Mouse (Mus musculus): ENCODE data around the gene Ugp2. TPM values are rescaled to one million over a fixed set of nuclear protein-coding genes. Genes with fewer than 3 reads are reported as not detected.

Ugp2 gene
- 73.4 and 76.6 TPM in 2 replicates for polyA plus RNA-seq (2015; fragmentation: Nextera tagmentation; extraction: Ambion mirVana)

DNA sequence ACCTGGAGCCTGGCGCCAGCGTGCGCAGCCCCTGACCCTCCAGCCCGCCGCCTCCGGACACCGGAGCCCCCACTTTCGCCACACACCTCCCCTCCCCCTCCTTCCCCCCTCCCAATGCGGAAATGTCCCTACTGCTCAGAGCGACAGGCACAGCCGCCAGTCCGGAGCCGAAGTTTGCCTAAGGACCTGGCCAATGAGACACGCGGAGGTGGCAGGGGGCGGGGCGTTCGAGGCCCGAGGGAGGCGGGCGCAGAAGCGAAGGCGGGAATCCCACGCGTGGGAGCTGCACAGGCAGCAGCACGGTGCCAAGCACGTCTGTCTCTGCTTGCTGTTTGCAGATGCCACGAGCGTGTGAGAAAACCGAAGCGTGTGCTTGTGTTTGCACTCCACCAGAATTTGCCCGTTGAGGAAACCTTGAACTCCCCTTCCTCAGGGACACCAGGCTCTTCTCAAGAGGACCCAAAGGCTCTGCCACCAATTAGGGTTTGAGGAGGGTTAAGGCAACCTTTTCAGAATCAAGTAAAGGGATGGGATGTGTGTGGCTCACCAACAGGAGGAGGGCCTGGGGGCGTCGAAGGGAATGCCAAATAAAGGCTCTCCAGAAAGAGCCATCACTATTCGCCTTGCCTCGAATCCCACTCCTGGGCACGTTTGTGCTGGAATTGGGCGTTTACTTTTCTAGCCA, at the start of gene Ugp2:
Ugp2 (minus strand) TSS at position 80 of the 685 bp plus-strand sequence.
- peak within 1 kb of the TSS; percentile 70 for H3K9ac ChIP-seq (replicated peaks)
- H3K9me3 ChIP-seq (replicated peaks): no peaks in the 10 kb centered on the region
- H3K4me1 ChIP-seq: peaks cover 26% of the 10 kb centered on the region
- peak within 1 kb of the TSS; percentile 88 for H3K27ac ChIP-seq (replicated peaks)
- peak; percentile 99 for ATAC-seq (ENCODE audit: low FRiP score)
- H3K4me3 ChIP-seq (replicated peaks): peak within 1 kb of the TSS; percentile 64
- no peaks in the 10 kb centered on the region for H3K36me3 ChIP-seq
- no peaks in the 10 kb centered on the region for H3K27me3 ChIP-seq (replicated peaks)
- H3K4me2 ChIP-seq: peak within 1 kb of the TSS; percentile 78
- 6% methylated on average over 38 of the region's 38 CpGs for WGBS

DNA sequence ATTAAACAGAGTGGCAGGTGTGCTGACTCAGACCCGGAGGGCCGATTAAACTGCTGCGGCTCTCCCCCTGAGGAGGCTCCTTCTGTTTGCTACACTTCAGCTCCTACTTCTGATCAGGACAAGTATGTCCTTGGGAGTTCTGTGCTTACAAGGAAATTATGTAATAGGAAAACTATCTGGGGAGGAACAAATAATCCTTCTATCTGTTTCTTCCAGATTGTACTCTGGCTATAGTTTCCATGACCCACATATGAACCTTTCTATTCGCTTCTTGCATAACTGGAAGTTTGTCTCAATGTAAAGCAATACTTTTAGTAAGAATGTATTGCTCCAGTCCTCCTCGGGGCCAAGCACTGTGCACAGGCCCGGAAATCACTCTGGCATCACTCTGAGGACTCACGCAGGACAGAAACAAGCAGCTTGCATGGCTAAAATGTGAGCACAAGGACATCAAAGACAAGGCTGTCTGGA, 43.9 kb upstream of the Ugp2 start:
- Histone ChIP-seq H3K27me3 (replicated peaks) (no peaks in the 10 kb centered on the region), H3K4me1 (no peaks in the 10 kb centered on the region), H3K4me2 (no peak overlapping the region), H3K9ac (replicated peaks) (no peak overlapping the region), H3K4me3 (replicated peaks) (no peak overlapping the region), H3K9me3 (replicated peaks) (no peaks in the 10 kb centered on the region), H3K27ac (replicated peaks) (no peak overlapping the region), H3K36me3 (no peaks in the 10 kb centered on the region)
- no peak for ATAC-seq (ENCODE audit: low FRiP score)
- WGBS: 60% methylated on average over 7 of the region's 7 CpGs

DNA sequence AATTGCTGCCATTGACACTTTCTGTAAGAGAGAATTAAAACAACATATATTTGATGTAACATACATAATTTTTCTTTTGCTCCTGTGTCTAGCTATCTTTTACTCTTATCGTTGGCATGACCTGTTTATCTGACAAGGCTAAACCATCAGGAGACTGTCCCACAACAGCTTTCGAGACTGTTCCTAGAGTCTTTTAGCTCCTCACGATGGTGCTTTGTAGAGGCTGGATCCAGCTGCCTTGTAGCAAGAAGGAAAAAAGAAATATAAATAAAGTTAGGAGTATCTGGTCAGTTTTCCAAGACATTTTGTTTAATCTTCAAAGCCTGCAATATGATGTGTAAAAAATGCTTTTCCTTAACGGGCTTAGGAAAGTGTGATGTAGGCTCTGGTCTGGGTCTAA, 35.7 kb upstream of the Ugp2 start:
- no peak overlapping the region for H3K27ac ChIP-seq (replicated peaks)
- no peaks in the 10 kb centered on the region for H3K9me3 ChIP-seq (replicated peaks)
- WGBS: 92% methylated on average over 4 of the region's 4 CpGs
- ATAC-seq (ENCODE audit: low FRiP score): no peak
- H3K27me3 ChIP-seq (replicated peaks): no peaks in the 10 kb centered on the region
- H3K4me2 ChIP-seq: no peak overlapping the region
- H3K36me3 ChIP-seq: no peaks in the 10 kb centered on the region
- H3K9ac ChIP-seq (replicated peaks): no peak overlapping the region
- H3K4me1 ChIP-seq: no peaks in the 10 kb centered on the region
- H3K4me3 ChIP-seq (replicated peaks): no peak overlapping the region

DNA sequence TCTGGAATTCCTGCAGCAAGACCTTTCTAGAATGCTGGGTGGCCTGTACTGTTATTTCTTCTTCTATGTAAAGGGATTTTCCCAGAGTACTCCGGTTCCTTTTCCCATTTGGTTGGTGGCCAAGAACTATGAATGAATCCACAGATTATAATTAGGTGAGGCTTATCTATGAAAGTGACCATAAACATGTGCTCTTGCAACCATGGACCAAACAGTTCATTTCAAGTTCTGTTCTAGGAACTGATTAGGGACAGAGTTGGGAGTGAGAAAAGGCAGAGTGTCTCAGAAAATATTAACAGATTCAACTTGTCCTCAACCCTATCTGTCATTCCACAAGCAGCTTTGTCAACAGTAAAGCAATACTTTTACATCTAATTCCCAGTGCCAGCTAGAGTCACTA, 35.1 kb upstream of the Ugp2 start:
- Histone ChIP-seq H3K27me3 (replicated peaks) (no peaks in the 10 kb centered on the region), H3K27ac (replicated peaks) (no peak overlapping the region), H3K9ac (replicated peaks) (no peak overlapping the region), H3K36me3 (no peaks in the 10 kb centered on the region), H3K4me3 (replicated peaks) (no peak overlapping the region), H3K4me1 (no peaks in the 10 kb centered on the region), H3K9me3 (replicated peaks) (no peaks in the 10 kb centered on the region), H3K4me2 (no peak overlapping the region)
- no peak for ATAC-seq (ENCODE audit: low FRiP score)
- 84% methylated on average over 1 of the region's 1 CpGs for WGBS

DNA sequence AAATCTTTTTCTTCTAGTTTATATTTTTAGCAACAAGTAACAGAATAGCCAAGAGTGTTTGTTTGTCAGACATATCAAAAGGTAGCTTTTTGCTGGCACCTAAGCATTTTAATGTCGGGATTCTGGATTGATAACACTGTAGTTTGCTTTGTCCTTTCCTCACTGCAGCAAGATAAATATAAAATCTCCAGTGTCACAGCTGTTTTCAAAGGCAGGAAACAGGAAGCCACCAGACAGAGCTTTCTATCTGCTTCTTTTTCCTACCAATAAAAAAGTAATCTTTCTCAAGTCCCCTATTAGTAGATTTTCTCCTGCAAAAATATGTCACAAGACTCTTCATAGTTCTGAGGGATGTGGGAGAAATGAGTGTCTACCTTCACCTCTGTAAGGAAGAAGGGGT, 32.9 kb upstream of the Ugp2 start:
- no peak overlapping the region for H3K9ac ChIP-seq (replicated peaks)
- no peaks in the 10 kb centered on the region for H3K36me3 ChIP-seq
- no peaks in the 10 kb centered on the region for H3K9me3 ChIP-seq (replicated peaks)
- H3K27me3 ChIP-seq (replicated peaks): no peaks in the 10 kb centered on the region
- no peaks in the 10 kb centered on the region for H3K4me1 ChIP-seq
- WGBS: 88% methylated on average over 1 of the region's 1 CpGs
- no peak for ATAC-seq (ENCODE audit: low FRiP score)
- no peak overlapping the region for H3K27ac ChIP-seq (replicated peaks)
- H3K4me3 ChIP-seq (replicated peaks): no peak overlapping the region
- no peak overlapping the region for H3K4me2 ChIP-seq

DNA sequence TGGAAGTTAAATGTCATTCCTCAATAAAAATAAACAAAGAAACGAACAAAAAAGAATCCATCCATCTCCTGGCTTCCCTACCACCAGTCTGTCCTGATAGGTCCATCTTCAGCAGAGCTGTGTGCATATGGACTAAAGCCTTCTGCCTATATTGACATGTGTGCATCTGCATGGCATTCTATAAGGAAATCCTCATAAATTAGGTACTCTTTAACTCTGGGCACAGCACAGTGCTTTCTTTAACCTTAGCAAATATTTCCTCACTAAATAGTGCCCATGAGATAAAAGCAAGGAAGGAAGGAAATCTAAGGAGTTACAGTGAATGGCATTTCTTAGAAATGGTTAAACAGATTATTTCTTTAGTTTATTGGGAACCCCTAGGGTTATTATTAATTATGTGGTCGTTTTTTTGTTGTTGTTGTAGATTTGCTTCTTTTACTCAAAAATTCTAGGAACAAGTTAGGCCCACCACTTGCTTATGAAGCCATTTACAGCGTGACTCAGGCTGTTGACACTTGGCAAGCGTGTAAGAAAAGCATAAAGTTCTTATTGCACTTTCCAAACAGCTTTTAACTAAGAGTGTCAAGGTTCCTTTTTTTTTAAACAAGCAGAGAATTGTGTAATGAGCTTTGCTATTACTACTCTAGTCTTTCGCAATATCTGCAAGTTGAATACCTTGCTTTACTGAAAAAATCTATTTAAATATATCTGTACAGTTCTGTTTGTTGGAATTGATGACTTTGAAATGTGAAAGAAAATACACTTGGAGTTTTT, 31.7 kb upstream of the Ugp2 start:
- Histone ChIP-seq H3K4me2 (no peak overlapping the region), H3K4me1 (no peaks in the 10 kb centered on the region), H3K27ac (replicated peaks) (no peak overlapping the region), H3K4me3 (replicated peaks) (no peak overlapping the region), H3K27me3 (replicated peaks) (no peaks in the 10 kb centered on the region), H3K9me3 (replicated peaks) (no peaks in the 10 kb centered on the region), H3K9ac (replicated peaks) (no peak overlapping the region), H3K36me3 (no peaks in the 10 kb centered on the region)
- WGBS: 62% methylated on average over 5 of the region's 5 CpGs
- ATAC-seq (ENCODE audit: low FRiP score): no peak

DNA sequence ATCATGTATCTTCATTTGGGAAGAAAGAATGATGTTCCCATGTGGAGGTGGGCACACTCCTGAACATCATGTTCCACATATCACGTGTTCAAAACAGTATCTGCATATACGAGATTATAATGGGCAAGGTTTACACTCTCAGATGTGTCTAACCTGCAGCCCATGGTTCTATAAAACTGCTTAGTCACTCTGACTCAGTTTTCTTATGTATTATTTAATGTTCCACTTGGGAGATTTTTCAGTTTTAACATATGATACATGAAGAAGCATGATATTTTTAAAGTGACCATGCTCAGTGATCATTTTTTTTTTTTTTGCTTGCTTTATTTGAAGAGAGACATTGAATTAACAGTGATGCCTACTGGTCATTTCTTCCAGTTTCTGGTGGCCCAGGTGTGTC, 30.2 kb upstream of the Ugp2 start:
- 98% methylated on average over 2 of the region's 2 CpGs for WGBS
- Histone ChIP-seq H3K9ac (replicated peaks) (no peak overlapping the region), H3K27ac (replicated peaks) (no peak overlapping the region), H3K4me1 (no peaks in the 10 kb centered on the region), H3K4me2 (no peak overlapping the region), H3K9me3 (replicated peaks) (no peaks in the 10 kb centered on the region), H3K4me3 (replicated peaks) (no peak overlapping the region), H3K27me3 (replicated peaks) (no peaks in the 10 kb centered on the region), H3K36me3 (no peaks in the 10 kb centered on the region)
- no peak for ATAC-seq (ENCODE audit: low FRiP score)

DNA sequence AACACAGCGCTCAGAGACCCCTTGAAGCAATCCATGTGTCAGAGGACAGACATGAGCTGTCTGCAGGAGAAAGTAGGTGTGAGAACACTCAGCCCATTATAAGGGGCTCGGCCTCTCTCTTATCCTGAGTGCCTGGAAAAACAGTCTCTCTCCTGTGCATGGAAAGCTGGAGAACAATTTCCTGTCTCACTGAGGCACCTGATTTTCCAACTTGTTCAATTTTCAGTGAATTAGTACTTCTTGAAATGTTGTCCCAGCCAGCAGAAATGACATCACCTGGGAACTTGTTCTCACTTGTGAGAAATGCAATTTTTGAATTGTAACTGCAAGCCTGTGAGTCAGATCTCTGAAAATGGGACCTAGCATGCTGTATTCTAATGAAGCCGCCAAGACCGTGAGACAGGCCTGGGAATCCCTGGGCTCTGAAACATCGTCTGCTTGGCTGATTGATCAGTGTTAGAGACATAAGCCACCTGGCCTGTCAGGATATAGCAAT, 28.2 kb upstream of the Ugp2 start:
- Histone ChIP-seq H3K4me2 (no peak overlapping the region), H3K27me3 (replicated peaks) (no peaks in the 10 kb centered on the region), H3K4me3 (replicated peaks) (no peak overlapping the region), H3K27ac (replicated peaks) (no peak overlapping the region), H3K4me1 (no peaks in the 10 kb centered on the region), H3K36me3 (no peaks in the 10 kb centered on the region), H3K9ac (replicated peaks) (no peak overlapping the region), H3K9me3 (replicated peaks) (no peaks in the 10 kb centered on the region)
- WGBS: 58% methylated on average over 5 of the region's 5 CpGs
- ATAC-seq (ENCODE audit: low FRiP score): no peak

DNA sequence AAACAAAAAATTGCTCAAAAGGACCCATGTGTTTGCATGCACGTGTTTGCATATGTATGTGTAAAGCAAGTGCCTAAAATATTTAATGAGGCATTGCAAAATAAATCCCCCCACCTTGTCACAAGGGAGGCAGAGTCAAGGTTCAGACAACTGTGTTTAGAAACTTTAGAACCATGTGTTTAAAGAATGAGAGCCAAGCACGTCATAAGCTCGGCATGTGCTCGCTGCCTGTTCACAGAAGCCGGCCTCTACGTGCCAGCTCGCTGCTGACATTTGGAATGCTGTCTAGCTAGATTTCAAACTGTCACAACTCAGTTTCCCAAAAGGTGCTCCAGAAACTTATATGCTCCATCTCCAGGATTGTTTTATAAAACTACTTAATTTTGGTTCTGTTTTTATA, 27.5 kb upstream of the Ugp2 start:
- Histone ChIP-seq H3K27ac (replicated peaks) (no peak overlapping the region), H3K27me3 (replicated peaks) (no peaks in the 10 kb centered on the region), H3K4me1 (no peaks in the 10 kb centered on the region), H3K9me3 (replicated peaks) (no peaks in the 10 kb centered on the region), H3K4me3 (replicated peaks) (no peak overlapping the region), H3K4me2 (no peak overlapping the region), H3K9ac (replicated peaks) (no peak overlapping the region), H3K36me3 (no peaks in the 10 kb centered on the region)
- WGBS: 73% methylated on average over 7 of the region's 7 CpGs
- no peak for ATAC-seq (ENCODE audit: low FRiP score)

DNA sequence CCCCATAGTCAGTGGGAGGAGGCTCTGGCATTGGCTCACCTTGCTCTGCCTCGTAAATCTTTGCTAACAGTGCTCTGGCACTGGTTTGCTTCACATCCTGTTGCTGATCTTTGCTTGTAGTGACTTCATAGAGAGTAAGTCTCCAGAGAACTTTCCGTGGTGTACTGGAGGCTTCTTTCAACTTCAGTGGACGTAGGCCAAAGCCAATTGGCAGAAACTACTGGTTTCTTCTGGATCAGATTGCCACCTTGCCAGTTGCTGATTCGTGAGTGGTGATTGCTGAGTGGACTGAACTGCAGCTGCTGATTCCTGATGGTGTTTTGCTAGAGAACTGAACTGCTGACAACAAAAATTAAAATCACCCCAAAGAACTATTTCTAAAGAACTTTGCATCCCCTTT, 15.8 kb upstream of the Ugp2 start:
- WGBS: 80% methylated on average over 4 of the region's 4 CpGs
- Histone ChIP-seq H3K27ac (replicated peaks) (no peak overlapping the region), H3K9me3 (replicated peaks) (no peaks in the 10 kb centered on the region), H3K4me1 (no peaks in the 10 kb centered on the region), H3K9ac (replicated peaks) (no peak overlapping the region), H3K36me3 (no peaks in the 10 kb centered on the region), H3K4me2 (no peak overlapping the region), H3K4me3 (replicated peaks) (no peak overlapping the region), H3K27me3 (replicated peaks) (no peaks in the 10 kb centered on the region)
- no peak for ATAC-seq (ENCODE audit: low FRiP score)

DNA sequence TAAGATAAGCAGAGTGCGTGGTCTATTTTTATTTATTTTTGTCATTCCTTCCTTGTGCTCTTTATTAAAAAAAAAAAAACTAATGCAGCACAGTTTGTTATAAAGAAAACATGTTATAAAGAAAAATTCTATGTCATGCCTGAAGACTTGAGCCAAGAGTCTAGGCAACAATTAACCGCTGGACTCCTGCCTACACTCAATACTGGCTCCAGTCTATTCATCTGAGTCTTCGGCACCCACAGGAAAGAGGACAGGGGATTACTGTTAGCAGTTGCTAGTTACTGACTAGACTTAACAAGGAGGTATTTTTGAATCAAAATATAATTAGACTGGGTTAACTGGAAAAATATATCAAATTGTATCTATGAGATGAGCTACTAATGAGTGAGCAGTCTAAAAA, 3.1 kb upstream of the Ugp2 start:
- H3K36me3 ChIP-seq: no peaks in the 10 kb centered on the region
- H3K27ac ChIP-seq (replicated peaks): no peak overlapping the region
- ATAC-seq (ENCODE audit: low FRiP score): no peak
- no peak overlapping the region for H3K9ac ChIP-seq (replicated peaks)
- no peak overlapping the region for H3K4me2 ChIP-seq
- H3K9me3 ChIP-seq (replicated peaks): no peaks in the 10 kb centered on the region
- peaks cover 14% of the 10 kb centered on the region for H3K4me1 ChIP-seq
- no peaks in the 10 kb centered on the region for H3K27me3 ChIP-seq (replicated peaks)
- no peak overlapping the region for H3K4me3 ChIP-seq (replicated peaks)
- 92% methylated on average over 3 of the region's 3 CpGs for WGBS
